Mouse (Mus musculus): ENCODE results near the gene Slc17a4.

- TF ChIP-seq POLR2A (IDR thresholded peaks at IDR 0.05; ENCODE audit: low read depth, low read length), result no peak
- no peak for TF ChIP-seq CTCF (IDR thresholded peaks at IDR 0.05; ENCODE audit: extremely low read depth, insufficient read depth, insufficient read length, insufficient replicate concordance)
Observed at GRCm38 (mm10) chr13:23867405-23867804, 47.4 kb downstream of the Slc17a4 start, which contains the start of gene Slc17a1.
